In the genomic region with DNA sequence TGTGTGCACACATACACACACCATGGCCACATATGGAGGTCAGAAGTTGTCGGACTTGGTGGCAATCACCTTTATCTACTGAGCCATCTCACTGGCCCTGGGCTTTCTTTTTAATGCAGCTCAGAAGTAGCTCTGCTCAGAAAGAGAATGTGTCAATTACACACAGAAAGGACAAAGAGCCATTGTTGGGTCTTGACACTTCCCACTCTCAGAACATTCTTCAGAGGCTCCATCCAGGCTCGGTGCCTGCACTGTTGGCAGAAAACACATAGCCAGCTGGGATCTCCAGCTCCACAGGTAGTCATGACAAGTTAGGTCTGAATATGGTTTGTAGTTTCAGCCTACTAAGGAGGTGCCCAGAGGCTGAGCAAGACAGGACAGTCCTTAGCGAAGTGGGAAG, we compare ENCODE assay signal across 12 mouse cellular contexts.
"Had no signal": no experiment of that assay in that cellular context is flagged by ENCODE, and none has a peak within 500 bp of the region (broad histone marks: within the 10 kb centered on the region; RNA-seq: fewer than 3 reads in every experiment).

No protein-coding gene starts in this region.

- ATAC-seq: midbrain, embryonic 15.5 days had no signal

- DNase-seq: kidney, postnatal 10 days; kidney, postnatal 36 days; layer of hippocampus, postnatal 36 days; liver, embryonic 13.5 days; lung, adult 2 months; lung, postnatal 14 days; lung, postnatal 4 days; right cerebral cortex, adult 18-20 months; right cerebral cortex, postnatal 14 days; right cerebral cortex, postnatal 4 days; thymus, postnatal 25 days had no signal
